Mouse (Mus musculus) forebrain, embryonic 15.5 days (tissue): ENCODE measurements at regions not wholly inside any gene's neighbourhood (a gene's known extent, or its start where the extent isn't known, plus 50 kb on each side); places are given as distances from the start of the nearest gene placed in this dataset.
A peak's percentile ranks its signal among the peaks of the same experiment; 100 is the strongest.

ENCODE experiments used
- ATAC-seq: fragments of 200-750 bp; cut with Nextera tagmentation; replicated peaks from 2 replicates; pipeline ENCODE4 v1.8.0; 2017; ENCODE audit warnings: mild to moderate bottlenecking, moderate TSS enrichment, moderate library complexity
- H3K27ac ChIP-seq: fragments of 300-500 bp; sonication (generic); replicated peaks from 2 replicates; pipeline ENCODE4 v1.5.1; 2015; ENCODE audit warnings: mild to moderate bottlenecking, inconsistent platforms
- H3K27me3 ChIP-seq: fragments of 300-500 bp; sonication (generic); 2 replicates; pipeline ENCODE4 v1.6.1; 2015; ENCODE audit warnings: inconsistent platforms
- H3K36me3 ChIP-seq: fragments of 300-500 bp; sonication (generic); 2 replicates; pipeline ENCODE4 v1.6.1; 2015; ENCODE audit warnings: mild to moderate bottlenecking, inconsistent platforms
- H3K4me1 ChIP-seq: fragments of 300-500 bp; sonication (generic); 2 replicates; pipeline ENCODE4 v1.6.1; 2015; ENCODE audit warnings: inconsistent platforms
- H3K4me2 ChIP-seq: fragments of 300-500 bp; sonication (generic); replicated peaks from 2 replicates; pipeline ENCODE4 v1.6.1; 2015; ENCODE audit warnings: mild to moderate bottlenecking, inconsistent platforms
- H3K4me3 ChIP-seq: fragments of 300-500 bp; sonication (generic); 2 replicates; pipeline ENCODE4 v1.5.1; 2015; ENCODE audit warnings: mild to moderate bottlenecking, inconsistent platforms
- H3K9ac ChIP-seq: fragments of 300-500 bp; sonication (generic); replicated peaks from 2 replicates; pipeline ENCODE4 v1.6.1; 2015; ENCODE audit warnings: mild to moderate bottlenecking, inconsistent platforms
- H3K9me3 ChIP-seq: fragments of 300-500 bp; sonication (generic); 2 replicates; pipeline ENCODE4 v1.6.1; 2016; ENCODE audit warnings: inconsistent platforms
- WGBS: fragments of 180-500 bp; shearing (Covaris S2); methylation state at CpG from one replicate; pipeline ENCODE4 v1.1.7; 2015; ENCODE audit warnings: mixed read lengths; 5-methylcytosine and 5-hydroxymethylcytosine counted together

DNA sequence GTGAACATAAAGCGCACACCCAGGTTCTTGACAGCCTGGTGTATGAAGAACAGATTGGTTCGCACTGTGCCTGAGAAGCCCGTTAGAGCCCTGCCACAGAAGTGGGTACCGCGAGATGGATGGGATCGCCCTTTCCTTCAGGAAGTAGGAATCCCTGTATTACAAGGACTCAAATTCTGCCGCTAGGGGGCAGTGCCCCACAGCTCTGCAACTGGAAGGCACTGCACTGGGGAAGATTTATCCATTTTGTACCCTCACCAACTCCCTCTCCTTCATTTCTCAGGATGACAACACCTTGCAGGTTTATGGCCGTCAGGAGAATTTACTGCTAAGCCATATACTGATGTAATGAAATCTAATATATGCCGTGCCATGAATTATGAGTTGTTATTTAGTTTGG, 1094.1 kb upstream of the 2610301B20Rik start:
- 35% methylated on average over 9 of the region's 9 CpGs for WGBS
- no peaks in the 10 kb centered on the region for H3K9me3 ChIP-seq
- peak; percentile 55 for ATAC-seq
- no peak overlapping the region for H3K9ac ChIP-seq
- no peaks in the 10 kb centered on the region for H3K36me3 ChIP-seq
- H3K27ac ChIP-seq, result no peak overlapping the region
- H3K27me3 ChIP-seq, result no peaks in the 10 kb centered on the region
- H3K4me1 ChIP-seq, result no peaks in the 10 kb centered on the region
- no peak overlapping the region for H3K4me3 ChIP-seq
- H3K4me2 ChIP-seq, result no peak overlapping the region

DNA sequence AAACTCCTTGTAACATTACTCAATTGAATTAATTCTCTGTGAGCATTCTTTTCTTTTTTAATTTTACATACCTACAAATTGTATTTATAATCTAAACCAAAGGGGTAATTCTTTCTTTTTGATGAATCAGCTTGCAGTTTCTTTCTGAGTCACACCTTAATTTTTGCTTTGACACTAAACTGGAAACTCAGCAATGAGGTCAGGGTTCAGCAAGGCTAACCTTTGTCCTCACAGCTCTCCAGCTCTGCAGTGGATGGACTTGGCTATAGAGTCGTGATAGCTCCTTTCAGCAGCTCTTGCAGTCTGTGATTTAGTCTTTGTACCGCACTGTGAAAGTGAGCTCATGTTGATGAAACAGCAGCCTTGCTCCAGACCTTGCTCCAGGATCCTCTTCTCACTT, 1093.0 kb upstream of the 2610301B20Rik start:
- ATAC-seq, result no peak
- Histone ChIP-seq H3K4me2 (no peak overlapping the region), H3K9me3 (no peaks in the 10 kb centered on the region), H3K36me3 (no peaks in the 10 kb centered on the region), H3K27ac (no peak overlapping the region), H3K9ac (no peak overlapping the region), H3K27me3 (no peaks in the 10 kb centered on the region), H3K4me1 (no peaks in the 10 kb centered on the region), H3K4me3 (no peak overlapping the region)
- 63% methylated on average over 2 of the region's 2 CpGs for WGBS

DNA sequence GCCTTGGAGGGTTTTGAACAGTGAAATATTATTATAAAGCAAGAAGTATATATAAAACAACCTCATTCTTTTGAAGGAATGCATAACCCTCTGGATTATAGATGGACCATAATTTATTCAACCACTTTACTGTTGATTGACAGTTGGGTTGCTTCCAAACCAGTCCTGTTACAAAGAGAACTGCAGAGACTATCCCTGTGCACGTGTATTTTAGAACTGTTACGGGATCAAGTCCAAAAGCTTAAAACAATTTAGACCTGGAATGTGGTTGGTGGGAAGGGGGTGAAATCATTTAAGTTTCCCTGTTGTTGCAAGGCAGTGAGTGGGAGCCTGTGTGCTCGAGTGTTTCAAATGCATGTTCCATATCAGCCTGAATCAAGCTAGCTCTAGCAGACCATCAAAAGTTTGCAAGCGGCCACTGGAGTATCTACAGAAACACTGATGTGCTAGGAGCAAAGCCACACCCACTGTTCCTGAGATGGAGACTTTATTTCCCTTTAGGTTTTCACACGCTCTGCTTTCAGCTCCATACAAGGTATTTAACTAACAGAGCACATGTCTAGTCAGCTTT, 1086.4 kb upstream of the 2610301B20Rik start:
- Histone ChIP-seq H3K4me3 (no peak overlapping the region), H3K9ac (no peak overlapping the region), H3K9me3 (no peaks in the 10 kb centered on the region), H3K4me2 (no peak overlapping the region), H3K27ac (no peak overlapping the region), H3K4me1 (0 out of 2 replicates have a peak, but pooled peaks cover 4% of the 10 kb centered on the region), H3K27me3 (no peaks in the 10 kb centered on the region), H3K36me3 (no peaks in the 10 kb centered on the region)
- 43% methylated on average over 5 of the region's 5 CpGs for WGBS
- 0 out of 2 replicates have a peak, but pooled peaks have one; percentile 23 for ATAC-seq

DNA sequence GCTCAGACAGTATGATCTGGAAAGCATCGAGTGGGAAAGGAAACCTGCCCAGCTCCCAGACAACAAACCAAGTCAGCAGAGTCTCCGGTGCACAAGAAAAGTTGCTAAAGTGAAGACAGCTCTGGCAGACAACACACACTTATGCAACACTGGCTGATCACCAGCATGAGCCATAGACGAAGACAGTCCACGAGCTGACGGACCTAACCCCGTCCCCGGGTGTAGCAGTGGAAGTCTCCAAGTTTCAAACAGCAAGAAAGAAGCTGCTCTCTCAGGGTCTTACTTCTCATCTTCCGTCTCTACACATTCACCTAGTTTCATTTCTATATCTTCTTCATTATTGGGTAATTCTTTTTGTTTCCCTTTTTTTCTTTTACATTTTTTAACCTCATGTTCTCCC, 1083.8 kb upstream of the 2610301B20Rik start:
- WGBS, result 92% methylated on average over 8 of the region's 8 CpGs
- 0 out of 2 replicates have a peak, but pooled peaks cover 4% of the 10 kb centered on the region for H3K4me1 ChIP-seq
- H3K9ac ChIP-seq, result no peak overlapping the region
- H3K9me3 ChIP-seq, result no peaks in the 10 kb centered on the region
- H3K4me3 ChIP-seq, result no peak overlapping the region
- no peak overlapping the region for H3K4me2 ChIP-seq
- ATAC-seq, result no peak
- H3K36me3 ChIP-seq, result no peaks in the 10 kb centered on the region
- H3K27ac ChIP-seq, result no peak overlapping the region
- no peaks in the 10 kb centered on the region for H3K27me3 ChIP-seq
